Mouse (Mus musculus): Measurements from ENCODE around the gene Rfx4.

Rfx4 gene

GRCm38 (mm10) chr10:84758483-84759431, 2.9 kb downstream of the Rfx4 start:
- peak; percentile 13 for DNase-seq

GRCm38 (mm10) chr10:84759511-84760117, 3.8 kb downstream of the Rfx4 start:
- no peak for DNase-seq

DNA sequence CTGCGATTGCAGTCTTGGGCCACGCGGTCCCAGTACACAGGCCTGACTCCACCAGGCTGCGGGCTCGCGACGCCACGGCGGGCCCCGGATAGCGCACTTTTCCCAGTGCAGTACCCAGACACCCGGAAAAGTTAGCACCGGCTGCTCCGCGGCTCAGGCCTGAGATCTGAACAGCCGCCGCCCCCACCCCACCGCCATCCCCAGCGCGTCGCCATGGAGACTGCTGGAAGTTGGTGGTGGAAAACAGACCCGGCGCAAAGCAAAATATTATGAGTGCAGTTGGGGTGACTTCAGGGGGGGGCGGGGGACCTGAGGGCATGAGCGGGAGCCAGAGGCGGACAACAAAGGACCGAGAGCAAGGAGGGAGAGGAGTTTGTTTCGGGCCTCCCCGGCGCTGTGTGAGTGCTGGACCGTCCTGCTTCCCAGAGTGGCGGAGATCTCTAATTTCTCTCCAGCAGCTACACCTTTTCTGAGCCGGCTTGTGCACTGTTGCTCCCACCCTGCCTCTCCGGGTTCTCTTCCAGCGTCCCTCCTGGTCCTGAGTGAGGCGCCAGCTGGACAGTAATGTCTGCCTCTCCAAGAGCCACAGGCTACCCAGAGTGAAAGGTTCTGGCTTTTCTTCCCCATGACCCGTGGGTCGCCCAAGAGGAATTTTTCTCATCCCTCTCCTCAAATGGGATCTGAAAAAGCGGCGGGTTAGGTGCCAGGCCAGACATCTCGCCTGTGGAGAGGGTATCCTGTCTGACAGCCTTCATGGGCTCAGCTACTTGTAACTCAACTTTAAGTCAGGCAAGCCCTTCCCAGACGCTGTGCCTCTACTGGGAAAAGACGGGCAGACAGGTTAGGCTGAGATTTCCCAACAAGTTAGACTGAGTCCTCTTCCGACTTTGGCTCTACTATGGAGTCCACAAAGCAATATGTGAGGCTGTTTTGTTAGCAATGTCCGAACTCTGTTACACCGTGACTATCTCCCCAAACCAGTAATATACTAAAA, 4.6 kb downstream of the Rfx4 start:
- peak; percentile 30 for DNase-seq

GRCm38 (mm10) chr10:84768766-84769165, 12.9 kb downstream of the Rfx4 start:
- no peak for DNase-seq

GRCm38 (mm10) chr10:84772380-84773130, 16.7 kb downstream of the Rfx4 start:
- DNase-seq = no peak

- DNase-seq = no peak
These were observed 18.0 kb downstream of the Rfx4 start for GRCm38 (mm10) chr10:84773889-84774288.

DNA sequence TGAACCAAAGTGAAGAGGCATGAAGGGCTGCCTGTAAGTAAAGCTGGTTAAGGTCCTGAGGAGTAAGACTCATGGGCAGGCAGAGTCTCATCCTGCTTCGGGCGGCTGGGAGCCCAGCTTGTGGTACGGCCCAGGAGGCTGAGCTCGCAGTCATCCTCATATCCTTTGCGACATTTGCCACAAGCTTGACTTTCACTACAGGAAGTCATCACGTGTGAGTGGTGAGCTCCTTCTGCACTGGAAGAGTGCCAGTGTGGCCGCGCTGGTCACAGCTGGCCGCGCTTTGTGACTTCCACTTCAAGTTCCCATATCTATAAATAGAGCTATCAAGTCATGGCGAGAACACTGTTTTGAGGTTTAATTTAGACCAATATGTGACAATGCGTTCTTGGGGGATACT, 18.7 kb downstream of the Rfx4 start:
- peak; percentile 81 for DNase-seq

- DNase-seq = no peak
These were observed 21.2 kb downstream of the Rfx4 start for GRCm38 (mm10) chr10:84777109-84777508.

GRCm38 (mm10) chr10:84777974-84778373, 22.1 kb downstream of the Rfx4 start:
- no peak for DNase-seq

DNA sequence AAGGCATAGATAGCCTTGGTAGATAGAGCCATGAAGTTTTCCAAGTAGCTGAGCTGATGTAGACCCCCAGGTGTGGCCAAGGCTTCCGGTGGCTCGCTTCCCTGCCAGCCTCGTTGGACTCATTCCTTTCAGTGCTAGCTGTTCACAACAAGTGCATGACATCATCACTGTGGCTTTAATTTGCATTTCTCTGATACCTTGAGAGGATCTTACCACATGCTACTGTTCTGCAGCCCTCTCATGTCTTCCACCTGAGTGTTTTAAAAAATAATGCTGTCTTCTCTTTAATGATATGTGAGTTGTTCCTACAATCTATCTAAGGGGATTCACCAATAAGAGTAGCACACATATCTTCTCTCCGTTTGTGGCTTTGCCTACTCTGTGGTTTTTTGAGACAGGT, 25.0 kb downstream of the Rfx4 start:
- DNase-seq = no peak

DNA sequence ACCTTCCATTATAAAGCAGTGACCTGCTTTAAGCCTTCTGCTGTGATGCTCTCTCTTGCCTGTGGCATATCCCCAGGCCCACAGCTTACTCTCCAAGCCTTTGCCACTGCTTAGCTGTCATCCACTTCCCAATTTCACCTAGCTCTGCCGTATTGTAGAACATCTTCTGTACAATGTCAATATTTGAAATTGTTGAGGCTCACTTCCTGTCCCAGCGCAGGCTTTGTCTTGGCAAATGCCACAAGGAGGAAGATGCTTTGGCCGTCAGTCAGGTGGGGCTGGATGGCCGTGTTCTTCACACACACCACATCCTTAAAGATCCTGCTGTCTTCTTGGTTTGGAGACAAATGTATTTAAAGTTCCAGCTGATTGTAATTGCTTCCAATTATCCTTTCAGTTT, 29.5 kb downstream of the Rfx4 start:
- no peak for DNase-seq

DNA sequence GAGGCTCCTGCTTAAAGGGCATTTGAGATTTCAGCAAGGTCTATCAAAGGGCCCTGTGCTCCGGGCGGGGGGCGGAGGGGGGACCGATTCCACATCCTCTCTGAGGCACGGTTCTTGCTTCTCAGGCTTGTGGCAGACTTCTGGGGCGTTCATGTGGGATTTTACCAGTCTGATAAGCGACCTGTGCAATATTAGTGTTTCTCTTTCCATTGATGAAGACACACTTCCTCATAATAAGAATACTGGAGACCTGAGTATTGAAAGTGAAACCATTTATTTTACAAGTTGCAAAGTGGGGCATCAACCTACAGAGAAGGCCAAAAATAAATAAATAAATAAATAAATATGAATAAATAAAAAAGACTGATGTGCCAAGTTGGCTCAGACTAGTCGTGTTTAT, 34.5 kb downstream of the Rfx4 start:
- DNase-seq = no peak

DNA sequence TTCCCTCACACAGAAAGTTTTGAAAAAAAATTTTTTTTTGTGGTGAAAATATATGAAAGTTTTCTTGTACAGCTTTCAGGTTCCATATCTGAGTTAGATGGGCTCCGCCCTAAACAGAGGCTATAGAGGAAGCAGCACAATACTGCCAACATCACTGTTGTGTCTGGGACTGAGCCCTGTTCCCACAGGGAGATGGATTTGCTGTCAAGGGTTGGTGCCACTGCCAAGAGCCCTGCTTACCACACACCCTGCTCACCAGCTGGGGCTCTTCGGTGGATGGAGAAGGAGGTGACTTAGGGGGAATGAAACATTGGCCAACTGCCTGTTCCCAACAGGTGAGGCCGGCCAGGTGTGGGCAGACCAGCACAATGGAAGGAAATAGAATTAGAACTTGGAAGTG, 35.3 kb downstream of the Rfx4 start:
- DNase-seq = no peak

- DNase-seq = no peak
These were observed 45.7 kb downstream of the Rfx4 start for GRCm38 (mm10) chr10:84801521-84801920.

- DNase-seq = no peak
These were observed 47.5 kb downstream of the Rfx4 start for GRCm38 (mm10) chr10:84803216-84803844.

- no peak for DNase-seq
These were observed 49.7 kb downstream of the Rfx4 start for GRCm38 (mm10) chr10:84805576-84805975.

GRCm38 (mm10) chr10:84807206-84807605, 51.3 kb downstream of the Rfx4 start:
- DNase-seq = no peak

DNA sequence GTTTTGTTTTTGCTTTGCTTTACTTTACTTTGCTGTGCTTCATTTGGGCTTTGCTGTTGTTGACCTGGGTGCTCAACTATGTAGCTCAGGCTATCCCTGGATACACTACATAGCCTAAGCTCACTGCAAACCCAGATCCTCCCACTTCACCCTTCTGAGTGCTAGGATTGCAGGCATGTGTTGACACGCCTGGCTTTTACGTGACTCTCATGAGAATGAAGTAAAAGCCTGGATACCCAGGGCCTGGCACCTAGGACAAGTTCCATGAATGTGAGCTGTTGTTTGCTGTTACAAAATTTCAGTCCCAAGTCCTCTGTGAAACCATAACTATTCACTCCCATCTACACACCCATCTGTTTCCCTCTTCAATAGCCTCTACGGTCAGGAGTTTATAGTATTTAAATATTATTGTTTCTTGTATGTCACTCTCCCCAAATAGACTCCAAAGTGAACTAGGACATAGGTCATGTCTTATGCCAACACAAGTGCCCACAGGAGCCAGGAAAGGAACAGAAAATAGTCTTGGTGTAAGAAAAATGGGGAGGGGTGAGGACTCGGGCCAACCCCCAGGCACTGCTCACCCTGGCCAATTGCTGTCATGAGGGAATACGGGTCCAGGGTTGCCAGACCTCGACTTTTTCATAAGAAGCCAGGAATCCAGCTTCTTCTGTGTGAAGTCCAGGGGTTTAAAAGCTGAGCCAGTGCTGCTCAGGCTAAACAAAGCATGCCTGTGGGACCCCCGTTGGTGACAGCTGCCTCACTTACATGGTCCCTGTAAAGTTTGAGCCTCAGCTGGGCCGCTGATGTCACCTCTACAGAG, 54.4 kb downstream of the Rfx4 start:
- no peak for DNase-seq

DNA sequence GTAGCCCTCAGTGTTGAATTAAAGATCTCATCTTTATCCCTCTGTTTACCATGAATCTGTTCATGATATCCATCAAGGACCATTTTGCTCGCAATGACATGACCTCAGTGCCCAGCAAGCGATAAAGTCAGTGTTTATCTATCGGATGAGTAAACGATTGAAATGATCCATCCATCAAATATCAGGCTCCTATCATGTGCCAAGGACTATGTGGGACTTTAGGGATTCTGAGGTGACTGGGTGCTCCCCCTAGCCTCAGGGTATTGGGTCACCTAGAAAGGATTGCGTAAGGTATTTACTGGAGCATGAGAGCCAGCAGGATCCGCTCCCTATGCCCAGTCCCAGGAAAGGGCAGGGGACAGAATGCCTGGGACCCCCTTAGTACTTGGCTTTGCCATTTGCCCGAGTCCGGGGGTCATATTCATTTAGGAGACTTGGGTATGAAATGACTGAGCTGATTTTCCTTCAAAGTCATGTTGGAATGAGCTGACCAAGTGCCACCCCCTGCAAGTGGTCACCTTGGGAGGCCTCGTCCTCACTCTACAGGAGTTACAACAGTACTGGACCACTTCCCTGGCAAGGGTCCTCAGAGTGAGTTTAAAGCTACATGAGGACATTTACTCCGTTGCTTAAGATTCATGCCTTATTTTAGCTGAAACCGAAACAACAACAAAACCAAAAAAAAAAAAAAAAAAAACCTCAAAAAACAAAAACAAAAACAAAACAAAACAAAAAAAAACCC, 55.5 kb downstream of the Rfx4 start:
- no peak for DNase-seq

DNA sequence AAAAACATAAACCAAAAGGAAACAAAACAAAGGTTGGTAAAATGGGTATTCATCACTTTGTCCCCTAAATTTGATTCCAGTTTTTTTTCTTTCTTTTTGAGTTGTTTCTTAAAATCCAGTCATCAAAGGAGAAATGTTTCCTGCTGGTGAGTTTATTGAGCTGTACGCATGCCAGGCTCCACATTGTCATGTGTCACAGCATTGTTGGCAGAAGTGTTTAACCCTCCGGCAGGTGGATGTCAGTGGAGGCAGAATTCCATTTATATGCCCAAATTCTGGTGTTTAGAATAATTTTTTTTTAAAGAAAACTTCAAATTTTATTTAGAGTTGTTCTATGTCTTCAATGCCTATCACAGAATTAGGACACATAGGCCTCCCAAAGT, 56.0 kb downstream of the Rfx4 start:
- DNase-seq = no peak

Data from kidney, postnatal 10 days (tissue).